Mouse (Mus musculus): ENCODE data around the gene Lrrc4b. TPM values are rescaled to one million over a fixed set of nuclear protein-coding genes. Genes with fewer than 3 reads are reported as not detected.

Lrrc4b gene
- polyA plus RNA-seq, 1 experiment, result not detected

GRCm38 (mm10) chr7:44433371-44433770 lies 4.6 kb downstream of the Lrrc4b start:
- H3ac ChIP-seq (ENCODE audit: control insufficient read depth, insufficient read length), result no peak overlapping the region
- H3K4me3 ChIP-seq, result no peak overlapping the region
- H3K27me3 ChIP-seq (ENCODE audit: control insufficient read depth, insufficient read depth, insufficient read length), result peaks cover 59% of the 10 kb centered on the region
- TF ChIP-seq MYOD1 (IDR thresholded peaks at IDR 0.05; ENCODE audit: control insufficient read depth in 1 of 3, insufficient read length in 2 of 3, low read depth in 2 of 3) (no peak), USF1 (IDR thresholded peaks at IDR 0.05; ENCODE audit: low read depth) (no peak), POLR2A (IDR thresholded peaks at IDR 0.05; ENCODE audit: insufficient read length, low read depth) (no peak), SRF (IDR thresholded peaks at IDR 0.05; ENCODE audit: control insufficient read depth, insufficient read length, low read depth) (no peak), TCF3 (IDR thresholded peaks at IDR 0.05; ENCODE audit: insufficient read length, low read depth) (no peak), E2F4 (IDR thresholded peaks at IDR 0.05; ENCODE audit: insufficient read depth) (no peak), MYOG (IDR thresholded peaks at IDR 0.05; ENCODE audit: control insufficient read depth in 1 of 3, insufficient read depth in 1 of 3, insufficient read length in 2 of 3, low read depth in 2 of 3) (no peak), REST (IDR thresholded peaks at IDR 0.05; ENCODE audit: insufficient read depth, insufficient read length) (no peak), POLR2AphosphoS2 (IDR thresholded peaks at IDR 0.05; ENCODE audit: insufficient read length, low read depth) (no peak), CEBPB (IDR thresholded peaks at IDR 0.05; ENCODE audit: insufficient read depth, poor library complexity, severe bottlenecking) (no peak), MAX (IDR thresholded peaks at IDR 0.05; ENCODE audit: low read depth) (no peak), TCF12 (IDR thresholded peaks at IDR 0.05; ENCODE audit: insufficient read depth, poor library complexity, severe bottlenecking) (no peak)
- no peak overlapping the region for H3K4me2 ChIP-seq (ENCODE audit: low read depth)
- no peaks in the 10 kb centered on the region for H3K79me2 ChIP-seq (ENCODE audit: control insufficient read depth, insufficient read depth)
- H3K36me3 ChIP-seq (ENCODE audit: control insufficient read depth, insufficient read depth), result no peaks in the 10 kb centered on the region

- TF ChIP-seq TCF12 (IDR thresholded peaks at IDR 0.05; ENCODE audit: insufficient read depth, poor library complexity, severe bottlenecking) (no peak), MYOD1 (IDR thresholded peaks at IDR 0.05; ENCODE audit: control insufficient read depth in 1 of 3, insufficient read length in 2 of 3, low read depth in 2 of 3) (no peak), POLR2A (IDR thresholded peaks at IDR 0.05; ENCODE audit: insufficient read length, low read depth) (no peak), POLR2AphosphoS2 (IDR thresholded peaks at IDR 0.05; ENCODE audit: insufficient read length, low read depth) (no peak), MYOG (IDR thresholded peaks at IDR 0.05; ENCODE audit: control insufficient read depth in 1 of 3, insufficient read depth in 1 of 3, insufficient read length in 2 of 3, low read depth in 2 of 3) (no peak), USF1 (IDR thresholded peaks at IDR 0.05; ENCODE audit: low read depth) (no peak), SRF (IDR thresholded peaks at IDR 0.05; ENCODE audit: control insufficient read depth, insufficient read length, low read depth) (no peak), REST (IDR thresholded peaks at IDR 0.05; ENCODE audit: insufficient read depth, insufficient read length) (no peak), TCF3 (IDR thresholded peaks at IDR 0.05; ENCODE audit: insufficient read length, low read depth) (no peak), MAX (IDR thresholded peaks at IDR 0.05; ENCODE audit: low read depth) (no peak), E2F4 (IDR thresholded peaks at IDR 0.05; ENCODE audit: insufficient read depth) (no peak), CEBPB (IDR thresholded peaks at IDR 0.05; ENCODE audit: insufficient read depth, poor library complexity, severe bottlenecking) (no peak)
- H3K27me3 ChIP-seq (ENCODE audit: control insufficient read depth, insufficient read depth, insufficient read length), result peaks cover 52% of the 10 kb centered on the region
- no peak overlapping the region for H3K4me3 ChIP-seq
- H3K4me2 ChIP-seq (ENCODE audit: low read depth), result no peak overlapping the region
- no peaks in the 10 kb centered on the region for H3K79me2 ChIP-seq (ENCODE audit: control insufficient read depth, insufficient read depth)
- H3ac ChIP-seq (ENCODE audit: control insufficient read depth, insufficient read length), result no peak overlapping the region
- H3K36me3 ChIP-seq (ENCODE audit: control insufficient read depth, insufficient read depth), result no peaks in the 10 kb centered on the region
Observed at GRCm38 (mm10) chr7:44434089-44434488, 5.3 kb downstream of the Lrrc4b start.

- Histone ChIP-seq H3K27me3 (ENCODE audit: control insufficient read depth, insufficient read depth, insufficient read length) (peaks cover 51% of the 10 kb centered on the region), H3K4me2 (ENCODE audit: low read depth) (no peak overlapping the region), H3K4me3 (no peak overlapping the region), H3K36me3 (ENCODE audit: control insufficient read depth, insufficient read depth) (no peaks in the 10 kb centered on the region), H3K79me2 (ENCODE audit: control insufficient read depth, insufficient read depth) (no peaks in the 10 kb centered on the region), H3ac (ENCODE audit: control insufficient read depth, insufficient read length) (no peak overlapping the region)
- TF ChIP-seq CEBPB (IDR thresholded peaks at IDR 0.05; ENCODE audit: insufficient read depth, poor library complexity, severe bottlenecking), result no peak
- TF ChIP-seq E2F4 (IDR thresholded peaks at IDR 0.05; ENCODE audit: insufficient read depth), result no peak
- TF ChIP-seq MYOG (IDR thresholded peaks at IDR 0.05; ENCODE audit: control insufficient read depth in 1 of 3, insufficient read depth in 1 of 3, insufficient read length in 2 of 3, low read depth in 2 of 3), result no peak
- no peak for TF ChIP-seq SRF (IDR thresholded peaks at IDR 0.05; ENCODE audit: control insufficient read depth, insufficient read length, low read depth)
- TF ChIP-seq REST (IDR thresholded peaks at IDR 0.05; ENCODE audit: insufficient read depth, insufficient read length), result no peak
- no peak for TF ChIP-seq TCF3 (IDR thresholded peaks at IDR 0.05; ENCODE audit: insufficient read length, low read depth)
- TF ChIP-seq TCF12 (IDR thresholded peaks at IDR 0.05; ENCODE audit: insufficient read depth, poor library complexity, severe bottlenecking), result no peak
- TF ChIP-seq USF1 (IDR thresholded peaks at IDR 0.05; ENCODE audit: low read depth), result no peak
- no peak for TF ChIP-seq MYOD1 (IDR thresholded peaks at IDR 0.05; ENCODE audit: control insufficient read depth in 1 of 3, insufficient read length in 2 of 3, low read depth in 2 of 3)
- TF ChIP-seq POLR2A (IDR thresholded peaks at IDR 0.05; ENCODE audit: insufficient read length, low read depth), result no peak
- TF ChIP-seq MAX (IDR thresholded peaks at IDR 0.05; ENCODE audit: low read depth), result no peak
- TF ChIP-seq POLR2AphosphoS2 (IDR thresholded peaks at IDR 0.05; ENCODE audit: insufficient read length, low read depth), result no peak
Observed at GRCm38 (mm10) chr7:44435796-44436195, 7.0 kb downstream of the Lrrc4b start.

GRCm38 (mm10) chr7:44436267-44436666 lies 7.4 kb downstream of the Lrrc4b start:
- Histone ChIP-seq H3K79me2 (ENCODE audit: control insufficient read depth, insufficient read depth) (no peaks in the 10 kb centered on the region), H3K27me3 (ENCODE audit: control insufficient read depth, insufficient read depth, insufficient read length) (peaks cover 48% of the 10 kb centered on the region), H3ac (ENCODE audit: control insufficient read depth, insufficient read length) (no peak overlapping the region), H3K4me2 (ENCODE audit: low read depth) (no peak overlapping the region), H3K36me3 (ENCODE audit: control insufficient read depth, insufficient read depth) (no peaks in the 10 kb centered on the region), H3K4me3 (no peak overlapping the region)
- no peak for TF ChIP-seq SRF (IDR thresholded peaks at IDR 0.05; ENCODE audit: control insufficient read depth, insufficient read length, low read depth)
- no peak for TF ChIP-seq REST (IDR thresholded peaks at IDR 0.05; ENCODE audit: insufficient read depth, insufficient read length)

GRCm38 (mm10) chr7:44437188-44437587 lies 8.4 kb downstream of the Lrrc4b start:
- H3K4me2 ChIP-seq (ENCODE audit: low read depth), result no peak overlapping the region
- TF ChIP-seq USF1 (IDR thresholded peaks at IDR 0.05; ENCODE audit: low read depth), result no peak
- no peak for TF ChIP-seq TCF3 (IDR thresholded peaks at IDR 0.05; ENCODE audit: insufficient read length, low read depth)
- no peak for TF ChIP-seq CEBPB (IDR thresholded peaks at IDR 0.05; ENCODE audit: insufficient read depth, poor library complexity, severe bottlenecking)
- no peak for TF ChIP-seq TCF12 (IDR thresholded peaks at IDR 0.05; ENCODE audit: insufficient read depth, poor library complexity, severe bottlenecking)
- TF ChIP-seq SRF (IDR thresholded peaks at IDR 0.05; ENCODE audit: control insufficient read depth, insufficient read length, low read depth), result no peak
- no peak for TF ChIP-seq MYOG (IDR thresholded peaks at IDR 0.05; ENCODE audit: control insufficient read depth in 1 of 3, insufficient read depth in 1 of 3, insufficient read length in 2 of 3, low read depth in 2 of 3)
- no peak for TF ChIP-seq POLR2A (IDR thresholded peaks at IDR 0.05; ENCODE audit: insufficient read length, low read depth)
- TF ChIP-seq MYOD1 (IDR thresholded peaks at IDR 0.05; ENCODE audit: control insufficient read depth in 1 of 3, insufficient read length in 2 of 3, low read depth in 2 of 3), result no peak
- TF ChIP-seq POLR2AphosphoS2 (IDR thresholded peaks at IDR 0.05; ENCODE audit: insufficient read length, low read depth), result no peak
- TF ChIP-seq MAX (IDR thresholded peaks at IDR 0.05; ENCODE audit: low read depth), result no peak
- TF ChIP-seq REST (IDR thresholded peaks at IDR 0.05; ENCODE audit: insufficient read depth, insufficient read length), result no peak
- no peak for TF ChIP-seq E2F4 (IDR thresholded peaks at IDR 0.05; ENCODE audit: insufficient read depth)
- peaks cover 49% of the 10 kb centered on the region for H3K27me3 ChIP-seq (ENCODE audit: control insufficient read depth, insufficient read depth, insufficient read length)
- no peak overlapping the region for H3ac ChIP-seq (ENCODE audit: control insufficient read depth, insufficient read length)
- H3K36me3 ChIP-seq (ENCODE audit: control insufficient read depth, insufficient read depth), result no peaks in the 10 kb centered on the region
- no peaks in the 10 kb centered on the region for H3K79me2 ChIP-seq (ENCODE audit: control insufficient read depth, insufficient read depth)
- H3K4me3 ChIP-seq, result no peak overlapping the region
